Mouse (Mus musculus): ENCODE measurements around the gene Rasal2.

- TF ChIP-seq EP300 (IDR thresholded peaks at IDR 0.05; ENCODE audit: insufficient read depth, low read depth, low read length) (no peak), POLR2A (IDR thresholded peaks at IDR 0.05; ENCODE audit: insufficient read depth, low read depth, low read length) (no peak)
Measured at GRCm38 (mm10) chr1:157439973-157440641, 27.7 kb upstream of the Rasal2 start.

Data from heart, adult 2 months (tissue).